14 mouse cellular contexts compared by ENCODE assay signal in genomic region chr9:44255136-44255521, GRCm38 (mm10). TPM values are rescaled to one million over a fixed set of nuclear protein-coding genes. Genes with fewer than 3 reads are reported as not detected.
DNase-seq lines count a peak whose midpoint lies in the region; ATAC-seq and TF ChIP-seq lines count a peak whose summit lies in the region.
"Had no signal": no experiment of that assay in that cellular context is flagged by ENCODE, and none has a peak within 500 bp of the region (broad histone marks: within the 10 kb centered on the region; RNA-seq: fewer than 3 reads in every experiment).

No protein-coding gene starts in this region.

- TF ChIP-seq CTCF in lung, adult 2 months (IDR thresholded peaks at IDR 0.05; ENCODE audit: insufficient read depth, low read length), result no peak

- intact Hi-C loops in left cerebral cortex, postnatal 4 days (cut with DNase I), result no loop called here

- no peak overlapping the region for H3K4me2 ChIP-seq in embryonic facial prominence, embryonic 15.5 days (replicated peaks)
- no peak overlapping the region for H3K4me2 ChIP-seq in hindbrain, embryonic 14.5 days (replicated peaks)
- H3K4me2 ChIP-seq in midbrain, embryonic 15.5 days, result peak overlapping the region; percentile 26
- no peak overlapping the region for H3K4me2 ChIP-seq in kidney, embryonic 14.5 days (replicated peaks; ENCODE audit: low read depth, low read length)

- DNase-seq in left cerebral cortex, postnatal 4 days, result peak; percentile 37
- no peak for DNase-seq in left cerebral cortex, adult 9 months (ENCODE audit: low spot score in 2 of 2)
- DNase-seq in hindbrain, embryonic 14.5 days (ENCODE audit: low spot score), result no peak
- no peak for DNase-seq in lung, adult 2 months
- no peak for DNase-seq in adrenal gland, adult 18-20 months (ENCODE audit: low spot score in 2 of 2)
- DNase-seq: heart, postnatal 36 days had no signal

- no peak overlapping the region for H3K4me3 ChIP-seq in embryonic facial prominence, embryonic 15.5 days (replicated peaks)
- H3K4me3 ChIP-seq in hindbrain, embryonic 14.5 days (replicated peaks; ENCODE audit: low read length), result no peak overlapping the region
- H3K4me3 ChIP-seq in midbrain, embryonic 15.5 days, result no peak overlapping the region
- no peak overlapping the region for H3K4me3 ChIP-seq in kidney, embryonic 14.5 days (ENCODE audit: low read length)
- no peak overlapping the region for H3K4me3 ChIP-seq in lung, adult 2 months (replicated peaks; ENCODE audit: extremely low read depth, low read depth, low read length)

- no peak overlapping the region for H3K9ac ChIP-seq in embryonic facial prominence, embryonic 15.5 days
- no peak overlapping the region for H3K9ac ChIP-seq in hindbrain, embryonic 14.5 days
- H3K9ac ChIP-seq in midbrain, embryonic 15.5 days, result no peak overlapping the region
- no peak overlapping the region for H3K9ac ChIP-seq in kidney, embryonic 14.5 days (ENCODE audit: low read depth, low read length)

- H3K27ac ChIP-seq in embryonic facial prominence, embryonic 15.5 days (replicated peaks), result peak overlapping the region; percentile 48
- H3K27ac ChIP-seq in hindbrain, embryonic 14.5 days, result peak overlapping the region; percentile 73
- peak overlapping the region; percentile 80 for H3K27ac ChIP-seq in midbrain, embryonic 15.5 days
- H3K27ac ChIP-seq in kidney, embryonic 14.5 days (ENCODE audit: low read depth, low read length), result no peak overlapping the region
- H3K27ac ChIP-seq: kidney, postnatal 0 days had no signal

- 56% methylated on average over 6 of the region's 6 CpGs for WGBS in embryonic facial prominence, embryonic 15.5 days
- 45% methylated on average over 6 of the region's 6 CpGs for WGBS in hindbrain, embryonic 14.5 days
- 32% methylated on average over 6 of the region's 6 CpGs for WGBS in midbrain, embryonic 15.5 days
- WGBS in kidney, embryonic 14.5 days, result 76% methylated on average over 6 of the region's 6 CpGs
- WGBS in lung, adult 2 months, result 70% methylated on average over 6 of the region's 6 CpGs

- H3K9me3 ChIP-seq in embryonic facial prominence, embryonic 15.5 days (replicated peaks), result no peaks in the 10 kb centered on the region
- H3K9me3 ChIP-seq in hindbrain, embryonic 14.5 days (ENCODE audit: control insufficient read depth, low read length), result no peaks in the 10 kb centered on the region
- H3K9me3 ChIP-seq in midbrain, embryonic 15.5 days, result no peaks in the 10 kb centered on the region
- H3K9me3 ChIP-seq in kidney, embryonic 14.5 days (ENCODE audit: control insufficient read depth, low read length), result no peaks in the 10 kb centered on the region

- peaks cover 36% of the 10 kb centered on the region for H3K4me1 ChIP-seq in embryonic facial prominence, embryonic 15.5 days
- H3K4me1 ChIP-seq in hindbrain, embryonic 14.5 days (replicated peaks; ENCODE audit: control insufficient read depth, insufficient read depth, low read length), result peaks cover 31% of the 10 kb centered on the region
- peaks cover 39% of the 10 kb centered on the region for H3K4me1 ChIP-seq in midbrain, embryonic 15.5 days
- peaks cover 13% of the 10 kb centered on the region for H3K4me1 ChIP-seq in kidney, embryonic 14.5 days (ENCODE audit: control insufficient read depth, insufficient read depth, low read length)
- no peaks in the 10 kb centered on the region for H3K4me1 ChIP-seq in lung, adult 2 months (ENCODE audit: control insufficient read depth, insufficient read depth, low read length)

- no peaks in the 10 kb centered on the region for H3K27me3 ChIP-seq in embryonic facial prominence, embryonic 15.5 days
- H3K27me3 ChIP-seq in hindbrain, embryonic 14.5 days (ENCODE audit: control insufficient read depth, insufficient read depth, low read length), result no peaks in the 10 kb centered on the region
- no peaks in the 10 kb centered on the region for H3K27me3 ChIP-seq in midbrain, embryonic 15.5 days (replicated peaks)
- no peaks in the 10 kb centered on the region; the same call in 1 of the 2 replicates for H3K27me3 ChIP-seq in kidney, embryonic 14.5 days (ENCODE audit: control insufficient read depth, insufficient read depth, low read length)

- no peak for TF ChIP-seq POLR2A in lung, adult 2 months (IDR thresholded peaks at IDR 0.05; ENCODE audit: borderline replicate concordance, extremely low read depth, low read depth, low read length)

- H3K36me3 ChIP-seq in embryonic facial prominence, embryonic 15.5 days, result peaks cover 10% of the 10 kb centered on the region; the same call in 1 of the 2 replicates
- H3K36me3 ChIP-seq in hindbrain, embryonic 14.5 days (replicated peaks; ENCODE audit: control insufficient read depth, insufficient read depth), result no peaks in the 10 kb centered on the region
- H3K36me3 ChIP-seq in midbrain, embryonic 15.5 days (replicated peaks), result no peaks in the 10 kb centered on the region
- no peaks in the 10 kb centered on the region for H3K36me3 ChIP-seq in kidney, embryonic 14.5 days (ENCODE audit: control insufficient read depth, insufficient read depth, low read length)

- no peak for ATAC-seq in embryonic facial prominence, embryonic 15.5 days (ENCODE audit: insufficient number of reproducible peaks, low FRiP score, low TSS enrichment, low read depth)
- ATAC-seq in hindbrain, embryonic 14.5 days (ENCODE audit: low FRiP score), result peak; percentile 27; the same call in 1 of the 2 replicates
- ATAC-seq in midbrain, embryonic 15.5 days (replicated peaks), result 0 out of 2 replicates have a peak, but pooled peaks have one; percentile 46
- ATAC-seq in kidney, embryonic 14.5 days (ENCODE audit: low FRiP score, low TSS enrichment), result no peak

RNA-seq across cellular contexts. Expression of gene Pdzd3, which starts 3.9 kb away (rescaled TPM):
- under 1 TPM; 0.40 to 0.72 TPM for total RNA-seq in left cerebral cortex, postnatal 4 days (2021)
- 0.14 and 0.19 TPM in 2 replicates for polyA plus RNA-seq in embryonic facial prominence, embryonic 15.5 days (2015; fragmentation: Nextera tagmentation; extraction: Ambion mirVana)
- polyA plus RNA-seq in hindbrain, embryonic 14.5 days (2014; fragmentation: Nextera tagmentation; extraction: Ambion mirVana), result 0.46 and 1.1 TPM in 2 replicates
- 0.44 and 0.96 TPM in 2 replicates for polyA plus RNA-seq in midbrain, embryonic 15.5 days (2015; fragmentation: Nextera tagmentation; extraction: Ambion mirVana)
- polyA plus RNA-seq in kidney, embryonic 14.5 days (2014; fragmentation: Nextera tagmentation; extraction: Ambion mirVana), result 1.9 and 4.2 TPM in 2 replicates
- polyA plus RNA-seq in lung, adult 2 months (2012; rRNA removed), result 0.11 and 0.12 TPM in 2 replicates
- not detected for total RNA-seq in adrenal gland, adult 18-20 months (2021)
- total RNA-seq: common myeloid progenitor, adult 5-6 weeks; megakaryocyte-erythroid progenitor cell, adult 5-6 weeks had no signal
- polyA plus RNA-seq: C2C12 had no signal

RNA-seq across cellular contexts. Expression of gene Nlrx1, which starts 13.3 kb away (rescaled TPM):
- total RNA-seq in left cerebral cortex, postnatal 4 days (2021), result 1 to 10 TPM; 8.3 to 8.8 TPM
- 13.4 and 14.6 TPM in 2 replicates for polyA plus RNA-seq in embryonic facial prominence, embryonic 15.5 days (2015; fragmentation: Nextera tagmentation; extraction: Ambion mirVana)
- polyA plus RNA-seq in hindbrain, embryonic 14.5 days (2014; fragmentation: Nextera tagmentation; extraction: Ambion mirVana), result 4.4 and 5.1 TPM in 2 replicates
- polyA plus RNA-seq in midbrain, embryonic 15.5 days (2015; fragmentation: Nextera tagmentation; extraction: Ambion mirVana), result 4.8 and 5.1 TPM in 2 replicates
- polyA plus RNA-seq in kidney, embryonic 14.5 days (2014; fragmentation: Nextera tagmentation; extraction: Ambion mirVana), result 3.2 and 5.6 TPM in 2 replicates
- 15.0 and 15.8 TPM in 2 replicates for polyA plus RNA-seq in lung, adult 2 months (2012; rRNA removed)
- total RNA-seq in adrenal gland, adult 18-20 months (2021), result 10 to 100 TPM; 14.0 to 17.1 TPM

RNA-seq across cellular contexts. Expression of gene Ccdc153, which starts 14.7 kb away (rescaled TPM):
- 1 to 10 TPM; 3.5 to 4.6 TPM for total RNA-seq in left cerebral cortex, postnatal 4 days (2021)
- 15.9 and 23.5 TPM in 2 replicates for polyA plus RNA-seq in embryonic facial prominence, embryonic 15.5 days (2015; fragmentation: Nextera tagmentation; extraction: Ambion mirVana)
- not detected in 2 replicates for polyA plus RNA-seq in hindbrain, embryonic 14.5 days (2014; fragmentation: Nextera tagmentation; extraction: Ambion mirVana)
- 0.61 TPM in 1 of 2 replicates, not detected in the other for polyA plus RNA-seq in midbrain, embryonic 15.5 days (2015; fragmentation: Nextera tagmentation; extraction: Ambion mirVana)
- not detected in 2 replicates for polyA plus RNA-seq in kidney, embryonic 14.5 days (2014; fragmentation: Nextera tagmentation; extraction: Ambion mirVana)
- polyA plus RNA-seq in lung, adult 2 months (2012; rRNA removed), result 13.8 and 26.9 TPM in 2 replicates
- total RNA-seq in adrenal gland, adult 18-20 months (2021), result 1 to 10 TPM; 2.8 to 5.3 TPM
- total RNA-seq: common myeloid progenitor, adult 5-6 weeks; heart, postnatal 36 days; megakaryocyte-erythroid progenitor cell, adult 5-6 weeks had no signal
- polyA plus RNA-seq: kidney, postnatal 0 days; small intestine, adult 2 months had no signal

RNA-seq across cellular contexts. Expression of gene Cbl, which starts 21.3 kb away (rescaled TPM):
- 10 to 100 TPM; 58.4 to 62.4 TPM for total RNA-seq in left cerebral cortex, postnatal 4 days (2021)
- 16.1 and 17.7 TPM in 2 replicates for polyA plus RNA-seq in embryonic facial prominence, embryonic 15.5 days (2015; fragmentation: Nextera tagmentation; extraction: Ambion mirVana)
- polyA plus RNA-seq in hindbrain, embryonic 14.5 days (2014; fragmentation: Nextera tagmentation; extraction: Ambion mirVana), result 22.4 and 22.9 TPM in 2 replicates
- polyA plus RNA-seq in midbrain, embryonic 15.5 days (2015; fragmentation: Nextera tagmentation; extraction: Ambion mirVana), result 24.4 and 26.2 TPM in 2 replicates
- 14.8 and 27.9 TPM in 2 replicates for polyA plus RNA-seq in kidney, embryonic 14.5 days (2014; fragmentation: Nextera tagmentation; extraction: Ambion mirVana)
- 9.0 and 14.2 TPM in 2 replicates for polyA plus RNA-seq in lung, adult 2 months (2012; rRNA removed)
- 10 to 100 TPM; 27.9 to 37.1 TPM for total RNA-seq in adrenal gland, adult 18-20 months (2021)

RNA-seq across cellular contexts. Expression of gene Abcg4, which starts 33.3 kb away (rescaled TPM):
- 10 to 100 TPM; 64.0 to 71.1 TPM for total RNA-seq in left cerebral cortex, postnatal 4 days (2021)
- polyA plus RNA-seq in embryonic facial prominence, embryonic 15.5 days (2015; fragmentation: Nextera tagmentation; extraction: Ambion mirVana), result 5.1 and 5.5 TPM in 2 replicates
- polyA plus RNA-seq in hindbrain, embryonic 14.5 days (2014; fragmentation: Nextera tagmentation; extraction: Ambion mirVana), result 21.7 and 24.4 TPM in 2 replicates
- polyA plus RNA-seq in midbrain, embryonic 15.5 days (2015; fragmentation: Nextera tagmentation; extraction: Ambion mirVana), result 30.4 and 31.1 TPM in 2 replicates
- 1.5 and 2.7 TPM in 2 replicates for polyA plus RNA-seq in kidney, embryonic 14.5 days (2014; fragmentation: Nextera tagmentation; extraction: Ambion mirVana)
- polyA plus RNA-seq in lung, adult 2 months (2012; rRNA removed), result 1.7 and 1.9 TPM in 2 replicates
- total RNA-seq in adrenal gland, adult 18-20 months (2021), result 10 to 100 TPM; 16.1 to 30.7 TPM

Comparison
In these comparisons a context has a peak if more than half of its experiments do, and no peak if none do; other contexts are left out.
1. ATAC-seq: peak in hindbrain, embryonic 14.5 days (single experiment) and midbrain, embryonic 15.5 days (single experiment); none in embryonic facial prominence, embryonic 15.5 days (single experiment) and kidney, embryonic 14.5 days (single experiment).